Mouse (Mus musculus) embryonic facial prominence, embryonic 13.5 days (tissue): ENCODE measurements at regions not wholly inside any gene's neighbourhood (a gene's known extent, or its start where the extent isn't known, plus 50 kb on each side); places are given as distances from the start of the nearest gene placed in this dataset.
"Not testable (repeated sequence)": the region's sequence is repeated elsewhere in the genome, so short reads cannot be mapped to it uniquely, and the experiment has no call there.

Experiments used
- ATAC-seq: fragments of 200-750 bp; cut with Nextera tagmentation; 2 replicates; pipeline ENCODE4 v1.8.0; 2017; ENCODE audit warnings: low read depth; ENCODE audit not compliant: insufficient number of reproducible peaks, insufficient read depth, low FRiP score, low TSS enrichment
- H3K27ac ChIP-seq: fragments of 300-500 bp; sonication (generic); 2 replicates; pipeline ENCODE4 v1.5.1; 2015; ENCODE audit warnings: moderate library complexity, mild to moderate bottlenecking, inconsistent platforms
- H3K27me3 ChIP-seq: fragments of 300-500 bp; sonication (generic); 2 replicates; pipeline ENCODE4 v1.6.1; 2015; ENCODE audit warnings: mild to moderate bottlenecking, inconsistent platforms
- H3K36me3 ChIP-seq: fragments of 300-500 bp; sonication (generic); 2 replicates; pipeline ENCODE4 v1.6.1; 2015; ENCODE audit warnings: mild to moderate bottlenecking, inconsistent platforms
- H3K4me1 ChIP-seq: fragments of 300-500 bp; sonication (generic); 2 replicates; pipeline ENCODE4 v1.6.1; 2015; ENCODE audit warnings: inconsistent platforms
- H3K4me2 ChIP-seq: fragments of 300-500 bp; sonication (generic); 2 replicates; pipeline ENCODE4 v1.6.1; 2015; ENCODE audit warnings: moderate library complexity, mild to moderate bottlenecking, inconsistent platforms
- H3K4me3 ChIP-seq: fragments of 300-500 bp; sonication (generic); 2 replicates; pipeline ENCODE4 v1.5.1; 2015; ENCODE audit warnings: mild to moderate bottlenecking, inconsistent platforms
- H3K9ac ChIP-seq: fragments of 300-500 bp; sonication (generic); 2 replicates; pipeline ENCODE4 v1.6.1; 2015; ENCODE audit warnings: mild to moderate bottlenecking, inconsistent platforms
- H3K9me3 ChIP-seq: fragments of 300-500 bp; sonication (generic); 2 replicates; pipeline ENCODE4 v1.6.1; 2016; ENCODE audit warnings: inconsistent platforms
- WGBS: fragments of 180-500 bp; shearing (Covaris S2); methylation state at CpG from one replicate; pipeline ENCODE4 v1.1.7; 2015; ENCODE audit warnings: mixed read lengths; 5-methylcytosine and 5-hydroxymethylcytosine counted together

- no peak for ATAC-seq
- H3K9ac ChIP-seq, result no peak overlapping the region
- no peak overlapping the region for H3K4me2 ChIP-seq
- no peaks in the 10 kb centered on the region for H3K4me1 ChIP-seq
- H3K4me3 ChIP-seq, result no peak overlapping the region
- H3K9me3 ChIP-seq, result no peaks in the 10 kb centered on the region
- no peak overlapping the region for H3K27ac ChIP-seq
- 73% methylated on average over 1 of the region's 1 CpGs for whole genome bisulfite sequencing
- H3K36me3 ChIP-seq, result no peaks in the 10 kb centered on the region
- H3K27me3 ChIP-seq, result no peaks in the 10 kb centered on the region
These were observed 249.4 kb upstream of the Akr1e1 start for GRCm38 (mm10) chr13:4858341-4858740.

GRCm38 (mm10) chr13:4839481-4839880 lies 230.5 kb upstream of the Akr1e1 start:
- not testable (repeated sequence) for H3K4me1 ChIP-seq, H3K9ac ChIP-seq, H3K9me3 ChIP-seq, H3K36me3 ChIP-seq, ATAC-seq, H3K27ac ChIP-seq, H3K4me3 ChIP-seq, H3K27me3 ChIP-seq, H3K4me2 ChIP-seq
- 81% methylated on average over 2 of the region's 2 CpGs for whole genome bisulfite sequencing

GRCm38 (mm10) chr13:4826756-4827155 lies 217.8 kb upstream of the Akr1e1 start:
- H3K27ac ChIP-seq, result no peak overlapping the region
- H3K4me3 ChIP-seq, result no peak overlapping the region
- no peaks in the 10 kb centered on the region for H3K4me1 ChIP-seq
- H3K27me3 ChIP-seq, result no peaks in the 10 kb centered on the region
- H3K9me3 ChIP-seq, result no peaks in the 10 kb centered on the region
- WGBS, result 88% methylated on average over 3 of the region's 3 CpGs
- H3K9ac ChIP-seq, result no peak overlapping the region
- no peaks in the 10 kb centered on the region for H3K36me3 ChIP-seq
- ATAC-seq, result no peak
- H3K4me2 ChIP-seq, result no peak overlapping the region

GRCm38 (mm10) chr13:4825749-4826148 lies 216.8 kb upstream of the Akr1e1 start:
- H3K27ac ChIP-seq, H3K27me3 ChIP-seq, ATAC-seq, H3K9ac ChIP-seq, H3K4me3 ChIP-seq, H3K4me2 ChIP-seq, H3K4me1 ChIP-seq, H3K36me3 ChIP-seq, H3K9me3 ChIP-seq: not testable (repeated sequence)
- 88% methylated on average over 1 of the region's 1 CpGs for WGBS

GRCm38 (mm10) chr13:4806876-4807275 lies 197.9 kb upstream of the Akr1e1 start:
- Histone ChIP-seq H3K36me3 (no peaks in the 10 kb centered on the region), H3K4me1 (no peaks in the 10 kb centered on the region), H3K4me3 (no peak overlapping the region), H3K9ac (no peak overlapping the region), H3K27me3 (no peaks in the 10 kb centered on the region), H3K9me3 (no peaks in the 10 kb centered on the region), H3K27ac (no peak overlapping the region), H3K4me2 (no peak overlapping the region)
- ATAC-seq, result no peak
- 84% methylated on average over 2 of the region's 2 CpGs for WGBS

GRCm38 (mm10) chr13:4800666-4801065 lies 191.7 kb upstream of the Akr1e1 start:
- H3K4me1 ChIP-seq, result no peaks in the 10 kb centered on the region
- no peak overlapping the region for H3K4me3 ChIP-seq
- H3K27ac ChIP-seq, result no peak overlapping the region
- H3K9me3 ChIP-seq, result peaks cover 7% of the 10 kb centered on the region
- no peak overlapping the region for H3K9ac ChIP-seq
- ATAC-seq, result no peak
- WGBS, result 87% methylated on average over 14 of the region's 14 CpGs
- H3K4me2 ChIP-seq, result no peak overlapping the region
- no peaks in the 10 kb centered on the region for H3K27me3 ChIP-seq
- H3K36me3 ChIP-seq, result no peaks in the 10 kb centered on the region

GRCm38 (mm10) chr13:4791139-4791538 lies 182.2 kb upstream of the Akr1e1 start:
- Histone ChIP-seq H3K9me3 (no peaks in the 10 kb centered on the region; the same call in 1 of the 2 replicates), H3K27me3 (no peaks in the 10 kb centered on the region), H3K4me2 (no peak overlapping the region), H3K9ac (no peak overlapping the region), H3K4me3 (no peak overlapping the region), H3K27ac (no peak overlapping the region), H3K4me1 (no peaks in the 10 kb centered on the region), H3K36me3 (no peaks in the 10 kb centered on the region)
- ATAC-seq, result no peak
- WGBS, result 75% methylated on average over 2 of the region's 2 CpGs

GRCm38 (mm10) chr13:4790414-4790813 lies 181.4 kb upstream of the Akr1e1 start:
- Histone ChIP-seq H3K4me3 (no peak overlapping the region), H3K4me1 (no peaks in the 10 kb centered on the region), H3K9me3 (no peaks in the 10 kb centered on the region; the same call in 1 of the 2 replicates), H3K36me3 (no peaks in the 10 kb centered on the region), H3K9ac (no peak overlapping the region), H3K27me3 (no peaks in the 10 kb centered on the region), H3K4me2 (no peak overlapping the region), H3K27ac (no peak overlapping the region)
- no peak for ATAC-seq
- WGBS, result 71% methylated on average over 2 of the region's 2 CpGs

GRCm38 (mm10) chr13:4783290-4783689 lies 174.3 kb upstream of the Akr1e1 start:
- Histone ChIP-seq H3K27me3 (no peaks in the 10 kb centered on the region), H3K4me3 (no peak overlapping the region), H3K9me3 (no peaks in the 10 kb centered on the region), H3K4me1 (no peaks in the 10 kb centered on the region), H3K27ac (no peak overlapping the region), H3K9ac (no peak overlapping the region), H3K36me3 (no peaks in the 10 kb centered on the region), H3K4me2 (no peak overlapping the region)
- WGBS, result 69% methylated on average over 3 of the region's 3 CpGs
- no peak for ATAC-seq

- not testable (repeated sequence) for H3K4me2 ChIP-seq, H3K36me3 ChIP-seq, H3K27ac ChIP-seq, H3K4me1 ChIP-seq, ATAC-seq, H3K9me3 ChIP-seq, H3K4me3 ChIP-seq, H3K9ac ChIP-seq, H3K27me3 ChIP-seq
- WGBS, result 83% methylated on average over 3 of the region's 3 CpGs
These were observed 169.4 kb upstream of the Akr1e1 start for GRCm38 (mm10) chr13:4778264-4778823.

- H3K4me3 ChIP-seq, result no peak overlapping the region
- H3K9ac ChIP-seq, result no peak overlapping the region
- no peak overlapping the region for H3K27ac ChIP-seq
- H3K4me2 ChIP-seq, result no peak overlapping the region
- H3K27me3 ChIP-seq, result no peaks in the 10 kb centered on the region
- WGBS, result 29% methylated on average over 4 of the region's 4 CpGs
- ATAC-seq, result no peak
- no peaks in the 10 kb centered on the region for H3K36me3 ChIP-seq
- no peaks in the 10 kb centered on the region for H3K9me3 ChIP-seq
- no peaks in the 10 kb centered on the region for H3K4me1 ChIP-seq
These were observed 167.9 kb upstream of the Akr1e1 start for GRCm38 (mm10) chr13:4776855-4777254.

- WGBS, result 84% methylated on average over 2 of the region's 2 CpGs
- Histone ChIP-seq H3K4me3 (no peak overlapping the region), H3K4me1 (peaks cover 8% of the 10 kb centered on the region), H3K9ac (no peak overlapping the region), H3K27me3 (no peaks in the 10 kb centered on the region), H3K4me2 (no peak overlapping the region), H3K9me3 (no peaks in the 10 kb centered on the region), H3K36me3 (no peaks in the 10 kb centered on the region), H3K27ac (peak overlapping the region; percentile 49; the same call in 1 of the 2 replicates)
- ATAC-seq, result no peak
These were observed 163.3 kb upstream of the Akr1e1 start for GRCm38 (mm10) chr13:4772324-4772723.
